Mouse (Mus musculus): ENCODE data around the gene Dnali1. TPM values are rescaled to one million over a fixed set of nuclear protein-coding genes. Genes with fewer than 3 reads are reported as not detected.

Gene Dnali1
- polyA plus RNA-seq, 1 experiment from 2014 or later: 1.8 TPM

DNA sequence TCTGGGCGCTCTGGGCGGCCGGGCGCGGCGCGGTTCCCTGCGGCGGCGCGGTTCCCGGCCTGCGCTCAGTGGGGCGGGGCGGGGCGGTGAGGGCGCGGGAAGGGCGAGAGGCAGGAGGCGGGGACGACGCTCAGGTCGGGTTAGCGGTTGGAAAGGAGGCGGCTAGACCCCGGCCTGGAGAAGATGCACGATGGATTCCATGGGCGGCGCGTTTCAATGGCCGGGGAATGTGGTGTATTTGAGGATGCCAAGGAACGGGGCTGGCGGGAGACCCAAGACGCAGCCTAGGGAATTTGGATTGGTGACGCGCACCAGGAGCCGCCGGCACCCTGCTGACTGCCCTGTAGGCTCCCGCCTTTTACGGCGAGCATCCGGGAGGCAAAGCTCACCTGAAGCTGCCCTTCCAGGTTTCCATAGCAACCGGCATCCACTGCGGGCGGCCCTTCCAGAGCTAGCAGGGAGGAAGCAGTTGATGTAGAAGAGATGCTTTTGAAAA, 19.9 kb upstream of the Dnali1 start:
- Histone ChIP-seq H3K36me3 (replicated peaks; ENCODE audit: control insufficient read depth, insufficient read depth) (peaks cover 39% of the 10 kb centered on the region), H3K9me3 (ENCODE audit: control insufficient read depth, low read length) (no peaks in the 10 kb centered on the region), H3K9ac (peak overlapping the region; percentile 89), H3K4me3 (replicated peaks; ENCODE audit: low read length) (peak overlapping the region; percentile 83), H3K4me1 (replicated peaks; ENCODE audit: control insufficient read depth, insufficient read depth, low read length) (peaks cover 10% of the 10 kb centered on the region), H3K27ac (peak overlapping the region; percentile 99), H3K27me3 (ENCODE audit: control insufficient read depth, insufficient read depth, low read length) (no peaks in the 10 kb centered on the region), H3K4me2 (replicated peaks) (peak overlapping the region; percentile 81)
- peak; percentile 72 for DNase-seq (ENCODE audit: low spot score)
- WGBS: 1% methylated on average over 42 of the region's 45 CpGs
- peak; percentile 92 for ATAC-seq (ENCODE audit: low FRiP score)

DNA sequence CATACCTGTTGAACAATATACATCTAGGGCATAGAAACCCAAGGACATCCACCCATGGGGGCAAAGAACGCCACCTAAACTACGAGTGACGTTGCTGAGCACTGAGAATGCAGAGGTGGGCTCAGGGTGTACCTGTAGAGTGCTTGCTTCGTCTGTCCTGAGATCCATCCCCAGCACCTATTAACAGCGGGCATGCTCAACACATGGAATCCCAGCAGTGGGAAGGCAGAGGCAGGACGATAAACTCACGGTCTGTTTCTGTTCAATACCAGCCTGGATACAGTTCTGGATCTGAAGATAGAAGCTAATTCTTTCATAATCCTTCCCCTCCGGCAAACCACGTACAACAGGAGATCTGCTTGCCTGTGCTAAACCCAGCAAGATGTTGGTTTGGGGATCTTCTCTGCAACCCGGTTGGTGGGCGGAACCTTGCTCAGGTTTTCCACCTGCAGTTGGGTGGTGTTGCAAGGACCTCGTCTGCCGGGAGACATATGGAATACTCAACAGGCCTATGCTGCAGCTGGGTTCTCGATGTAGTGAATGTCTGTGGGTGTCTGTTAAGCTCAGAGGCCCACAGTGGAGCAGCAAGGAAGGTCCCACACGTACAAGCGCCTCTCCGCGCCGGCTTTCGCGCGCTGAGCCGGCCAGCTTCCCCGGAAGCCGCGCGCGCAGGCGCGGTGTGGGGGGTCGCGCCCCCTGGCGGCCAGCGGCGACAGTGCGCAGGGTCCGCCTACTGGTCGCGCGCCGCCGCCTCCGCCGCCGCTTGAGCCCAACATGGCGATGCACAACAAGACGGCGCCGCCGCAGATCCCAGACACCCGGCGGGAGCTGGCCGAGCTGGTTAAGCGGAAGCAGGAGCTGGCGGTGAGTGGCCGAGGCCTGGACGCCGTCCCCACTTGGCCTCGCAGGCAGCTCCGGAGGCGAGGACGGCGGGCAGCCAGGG, 19.2 kb upstream of the Dnali1 start, which contains the start of gene Meaf6:
TSS of gene Meaf6 (plus strand) at position 732 of the 943 bp plus-strand sequence.
- 1% methylated on average over 56 of the region's 63 CpGs for WGBS

GRCm38 (mm10) chr4:125078698-125079097, 13.2 kb upstream of the Dnali1 start:
- ATAC-seq (ENCODE audit: low FRiP score) (no peak), DNase-seq (ENCODE audit: low spot score) (no peak)
- Histone ChIP-seq H3K27ac (no peak overlapping the region), H3K9me3 (ENCODE audit: control insufficient read depth, low read length) (no peaks in the 10 kb centered on the region), H3K4me2 (replicated peaks) (no peak overlapping the region), H3K36me3 (replicated peaks; ENCODE audit: control insufficient read depth, insufficient read depth) (peaks cover 34% of the 10 kb centered on the region), H3K4me3 (replicated peaks; ENCODE audit: low read length) (no peak overlapping the region), H3K4me1 (replicated peaks; ENCODE audit: control insufficient read depth, insufficient read depth, low read length) (no peaks in the 10 kb centered on the region), H3K9ac (no peak overlapping the region), H3K27me3 (ENCODE audit: control insufficient read depth, insufficient read depth, low read length) (no peaks in the 10 kb centered on the region)
- WGBS: 95% methylated on average over 2 of the region's 2 CpGs

More for the DNA sequence above, 19.2 kb upstream of the Dnali1 start, which contains the start of gene Meaf6:
- Histone ChIP-seq H3K4me2 (replicated peaks) (peak within 1 kb of the TSS; percentile 81), H3K27ac (peak within 1 kb of the TSS; percentile 99), H3K36me3 (replicated peaks; ENCODE audit: control insufficient read depth, insufficient read depth) (peaks cover 32% of the 10 kb centered on the region), H3K4me3 (replicated peaks; ENCODE audit: low read length) (peak within 1 kb of the TSS; percentile 83), H3K27me3 (ENCODE audit: control insufficient read depth, insufficient read depth, low read length) (no peaks in the 10 kb centered on the region), H3K4me1 (replicated peaks; ENCODE audit: control insufficient read depth, insufficient read depth, low read length) (peaks cover 10% of the 10 kb centered on the region), H3K9me3 (ENCODE audit: control insufficient read depth, low read length) (no peaks in the 10 kb centered on the region), H3K9ac (peak within 1 kb of the TSS; percentile 89)
- DNase-seq (ENCODE audit: low spot score) (peak; percentile 94), ATAC-seq (ENCODE audit: low FRiP score) (peak; percentile 92)

GRCm38 (mm10) chr4:125077700-125078099, 12.2 kb upstream of the Dnali1 start:
- no peak for DNase-seq (ENCODE audit: low spot score)
- H3K4me1 ChIP-seq (replicated peaks; ENCODE audit: control insufficient read depth, insufficient read depth, low read length): no peaks in the 10 kb centered on the region
- no peaks in the 10 kb centered on the region for H3K27me3 ChIP-seq (ENCODE audit: control insufficient read depth, insufficient read depth, low read length)
- no peak overlapping the region for H3K27ac ChIP-seq
- H3K4me3 ChIP-seq (replicated peaks; ENCODE audit: low read length): no peak overlapping the region
- no peak overlapping the region for H3K4me2 ChIP-seq (replicated peaks)
- peaks cover 44% of the 10 kb centered on the region for H3K36me3 ChIP-seq (replicated peaks; ENCODE audit: control insufficient read depth, insufficient read depth)
- no peaks in the 10 kb centered on the region for H3K9me3 ChIP-seq (ENCODE audit: control insufficient read depth, low read length)
- 96% methylated on average over 2 of the region's 2 CpGs for WGBS
- no peak for ATAC-seq (ENCODE audit: low FRiP score)
- H3K9ac ChIP-seq: no peak overlapping the region

DNA sequence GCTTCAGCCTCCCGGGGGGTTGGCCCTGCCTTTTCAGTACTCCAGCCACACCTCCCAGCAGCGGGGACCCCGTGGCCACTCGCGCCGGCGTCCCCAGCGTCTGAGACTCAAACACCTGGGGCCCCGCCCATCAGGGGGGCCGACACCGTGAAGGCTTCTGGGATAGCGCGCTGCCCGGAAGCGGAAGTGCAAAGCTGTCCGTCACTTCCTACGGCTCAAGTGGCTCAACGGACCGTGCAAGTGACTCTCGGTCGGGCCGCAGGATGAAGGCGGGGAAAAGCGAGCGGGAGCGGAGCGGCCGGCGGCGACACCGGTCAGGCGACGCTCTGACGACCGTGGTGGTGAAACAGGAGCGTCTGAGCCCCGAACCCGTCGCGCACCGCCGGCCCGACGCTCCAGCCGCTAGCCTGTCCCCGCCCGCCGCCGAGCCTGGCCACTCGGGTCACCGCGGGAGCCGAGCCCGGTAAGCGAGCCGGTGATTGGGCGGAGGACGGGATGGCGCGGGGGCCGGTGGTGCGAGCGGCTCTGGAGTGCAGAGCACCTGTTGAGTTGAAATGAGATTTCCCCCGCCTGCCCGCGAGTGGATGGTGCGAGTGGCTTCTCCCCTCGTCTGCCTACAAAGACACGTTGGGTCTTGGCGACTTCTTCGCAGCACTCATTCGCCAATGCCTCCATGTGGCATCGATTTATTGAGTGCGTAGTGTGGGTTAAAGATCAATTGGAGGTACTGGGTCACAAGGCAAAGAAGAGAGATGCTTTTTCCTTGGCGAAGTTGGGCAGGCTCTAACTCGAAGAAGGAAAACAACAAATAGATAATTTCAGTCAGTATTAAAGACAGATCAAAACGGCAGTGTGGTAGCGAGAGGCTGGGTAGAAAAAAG, 1.2 kb upstream of the Dnali1 start, which contains the start of gene Snip1:
TSS of gene Snip1 (plus strand) at position 183 of the 881 bp plus-strand sequence.
- Histone ChIP-seq H3K9ac (peak within 1 kb of the TSS; percentile 84), H3K4me1 (replicated peaks; ENCODE audit: control insufficient read depth, insufficient read depth, low read length) (peaks cover 15% of the 10 kb centered on the region), H3K4me2 (replicated peaks) (peak within 1 kb of the TSS; percentile 73), H3K27ac (no peak within 1 kb of the TSS), H3K27me3 (ENCODE audit: control insufficient read depth, insufficient read depth, low read length) (no peaks in the 10 kb centered on the region), H3K9me3 (ENCODE audit: control insufficient read depth, low read length) (no peaks in the 10 kb centered on the region), H3K36me3 (replicated peaks; ENCODE audit: control insufficient read depth, insufficient read depth) (peaks cover 30% of the 10 kb centered on the region), H3K4me3 (replicated peaks; ENCODE audit: low read length) (peak within 1 kb of the TSS; percentile 94)
- ATAC-seq (ENCODE audit: low FRiP score) (peak; percentile 92), DNase-seq (ENCODE audit: low spot score) (peak; percentile 95)
- under 1% methylated on average over 74 of the region's 78 CpGs for WGBS

GRCm38 (mm10) chr4:125063829-125064228, 1.7 kb downstream of the Dnali1 start:
- no peak overlapping the region for H3K4me3 ChIP-seq (replicated peaks; ENCODE audit: low read length)
- H3K9ac ChIP-seq: no peak overlapping the region
- H3K4me2 ChIP-seq (replicated peaks): no peak overlapping the region

DNA sequence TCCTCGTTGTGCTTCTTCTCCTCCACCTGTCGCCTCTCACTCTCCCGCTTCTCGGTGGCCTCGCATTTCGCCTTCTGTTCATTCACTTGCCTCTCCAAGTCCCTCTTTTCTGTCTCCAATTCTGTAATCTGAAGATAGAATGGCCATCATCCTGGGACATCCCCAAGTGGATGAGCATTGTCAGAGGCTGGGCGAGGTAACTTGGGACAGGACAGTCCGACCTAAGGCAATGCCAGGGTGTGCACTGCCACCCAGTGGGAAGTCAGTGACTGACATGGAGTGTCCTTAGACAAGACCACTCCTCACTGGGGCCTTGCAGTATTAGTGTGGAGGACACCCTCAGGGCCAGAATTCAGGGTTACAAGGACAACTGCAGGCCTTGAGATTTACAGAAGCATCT, 6.5 kb downstream of the Dnali1 start:
- WGBS: 2% methylated on average over 8 of the region's 8 CpGs
- H3K36me3 ChIP-seq (replicated peaks; ENCODE audit: control insufficient read depth, insufficient read depth): peaks cover 29% of the 10 kb centered on the region
- H3K4me2 ChIP-seq (replicated peaks): peak overlapping the region; percentile 45
- no peak overlapping the region for H3K27ac ChIP-seq
- H3K9me3 ChIP-seq (ENCODE audit: control insufficient read depth, low read length): no peaks in the 10 kb centered on the region
- H3K4me3 ChIP-seq (replicated peaks; ENCODE audit: low read length): no peak overlapping the region
- no peaks in the 10 kb centered on the region for H3K27me3 ChIP-seq (ENCODE audit: control insufficient read depth, insufficient read depth, low read length)
- H3K4me1 ChIP-seq (replicated peaks; ENCODE audit: control insufficient read depth, insufficient read depth, low read length): no peaks in the 10 kb centered on the region
- peak; percentile 84 for ATAC-seq (ENCODE audit: low FRiP score)
- peak; percentile 73 for DNase-seq (ENCODE audit: low spot score)
- peak overlapping the region; percentile 46 for H3K9ac ChIP-seq

More at GRCm38 (mm10) chr4:125063829-125064228, 1.7 kb downstream of the Dnali1 start:
- H3K27ac ChIP-seq: no peak overlapping the region
- no peaks in the 10 kb centered on the region for H3K9me3 ChIP-seq (ENCODE audit: control insufficient read depth, low read length)
- DNase-seq (ENCODE audit: low spot score) (no peak), ATAC-seq (ENCODE audit: low FRiP score) (no peak)
- peaks cover 15% of the 10 kb centered on the region for H3K4me1 ChIP-seq (replicated peaks; ENCODE audit: control insufficient read depth, insufficient read depth, low read length)
- no peaks in the 10 kb centered on the region for H3K27me3 ChIP-seq (ENCODE audit: control insufficient read depth, insufficient read depth, low read length)
- H3K36me3 ChIP-seq (replicated peaks; ENCODE audit: control insufficient read depth, insufficient read depth): peaks cover 2% of the 10 kb centered on the region; the same call in 1 of the 2 replicates
- WGBS: 77% methylated on average over 8 of the region's 8 CpGs

DNA sequence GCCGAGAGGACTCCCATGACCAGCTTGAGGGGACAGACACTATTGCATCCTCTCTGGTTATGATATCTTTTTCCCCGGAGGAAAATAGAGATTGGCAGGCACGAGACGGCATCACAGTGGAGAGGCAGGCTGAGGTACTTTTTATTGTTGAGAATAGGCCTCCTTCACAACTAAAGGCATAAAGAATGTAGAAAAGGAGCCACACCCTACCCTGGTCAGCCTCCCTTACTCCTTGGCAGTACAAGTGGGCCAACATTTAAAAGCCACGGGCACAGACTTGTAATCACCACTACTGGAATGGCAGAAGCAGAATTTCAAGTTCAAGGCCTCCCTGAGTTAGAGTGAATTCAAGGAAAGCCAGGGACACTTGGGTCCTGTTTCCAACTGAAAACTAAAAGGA, 7.5 kb downstream of the Dnali1 start:
- no peak overlapping the region for H3K4me3 ChIP-seq (replicated peaks; ENCODE audit: low read length)
- no peak overlapping the region for H3K27ac ChIP-seq
- DNase-seq (ENCODE audit: low spot score) (no peak), ATAC-seq (ENCODE audit: low FRiP score) (no peak)
- H3K9me3 ChIP-seq (ENCODE audit: control insufficient read depth, low read length): no peaks in the 10 kb centered on the region
- peaks cover 38% of the 10 kb centered on the region for H3K36me3 ChIP-seq (replicated peaks; ENCODE audit: control insufficient read depth, insufficient read depth)
- H3K4me2 ChIP-seq (replicated peaks): no peak overlapping the region
- no peak overlapping the region for H3K9ac ChIP-seq
- H3K27me3 ChIP-seq (ENCODE audit: control insufficient read depth, insufficient read depth, low read length): no peaks in the 10 kb centered on the region
- H3K4me1 ChIP-seq (replicated peaks; ENCODE audit: control insufficient read depth, insufficient read depth, low read length): no peaks in the 10 kb centered on the region
- WGBS: 53% methylated on average over 5 of the region's 5 CpGs

All from hindbrain, embryonic 14.5 days (tissue).